Mouse (Mus musculus) heart, postnatal 0 days (tissue): ENCODE data around the gene Setd2. TPM values are rescaled to one million over a fixed set of nuclear protein-coding genes. Genes with fewer than 3 reads are reported as not detected.

Experiments used
- ATAC-seq: fragments of 200-750 bp; cut with Nextera tagmentation; 2 replicates; pipeline ENCODE4 v1.8.0; 2017; ENCODE audit warnings: low read depth, moderate number of reproducible peaks, moderate library complexity; ENCODE audit not compliant: insufficient read depth
- DNase-seq: peaks from one replicate; pipeline ENCODE4 v3.0.0-alpha.2; 2016; ENCODE audit warnings: low spot score
- H3K27ac ChIP-seq: fragments of 300-500 bp; sonication (generic); 2 replicates; pipeline ENCODE4 v1.5.1; 2014; ENCODE audit warnings: low read depth, mild to moderate bottlenecking
- H3K27me3 ChIP-seq: fragments of 300-500 bp; sonication (generic); 2 replicates; pipeline ENCODE4 v1.6.1; 2014; ENCODE audit warnings: low read length, mixed read lengths; ENCODE audit not compliant: control insufficient read depth, insufficient read depth
- H3K36me3 ChIP-seq: fragments of 300-500 bp; sonication (generic); replicated peaks from 2 replicates; pipeline ENCODE4 v1.6.1; 2014; ENCODE audit warnings: low read length, mixed read lengths; ENCODE audit not compliant: control insufficient read depth, insufficient read depth
- H3K4me1 ChIP-seq: fragments of 300-500 bp; sonication (generic); 2 replicates; pipeline ENCODE4 v1.6.1; 2014; ENCODE audit warnings: antibody characterized with exemption; ENCODE audit not compliant: control insufficient read depth, insufficient read depth
- H3K4me2 ChIP-seq: fragments of 300-500 bp; sonication (generic); 2 replicates; pipeline ENCODE4 v1.6.1; 2014; ENCODE audit warnings: low read depth, mild to moderate bottlenecking, low read length, moderate library complexity
- H3K4me3 ChIP-seq: fragments of 300-500 bp; sonication (generic); 2 replicates; pipeline ENCODE4 v1.5.1; 2014; ENCODE audit warnings: low read depth, low read length
- H3K9ac ChIP-seq: fragments of 300-500 bp; sonication (generic); replicated peaks from 2 replicates; pipeline ENCODE4 v1.6.1; 2014; ENCODE audit warnings: low read depth, low read length, mixed read lengths
- H3K9me3 ChIP-seq: fragments of 300-500 bp; sonication (generic); replicated peaks from 2 replicates; pipeline ENCODE4 v1.6.1; 2016; ENCODE audit warnings: low read length; ENCODE audit not compliant: control insufficient read depth
- CTCF ChIP-seq: IDR thresholded peaks from 2 replicates; pipeline ENCODE4 v1.5.1; 2016; ENCODE audit warnings: antibody characterized with exemption, control low read depth, low read depth
- EP300 ChIP-seq: IDR thresholded peaks from 2 replicates; pipeline ENCODE4 v1.6.1; 2016; ENCODE audit warnings: antibody characterized with exemption, low read depth
- WGBS: fragments of 180-500 bp; shearing (Covaris S2); extraction: QIAGEN DNeasy Blood & Tissue Kit; methylation state at CpG from one replicate; pipeline ENCODE4 v1.1.7; 2014; 5-methylcytosine and 5-hydroxymethylcytosine counted together
- polyA plus RNA-seq: library from polyadenylated mRNA; unstranded; fragments of >200 nt; fragmentation: Nextera tagmentation; extraction: Ambion mirVana; gene quantifications from 2 replicates; pipeline ENCODE4 v1.2.1, GENCODE M21; 2015
- total RNA-seq: library from RNA; depleted of rRNA; stranded (reverse); fragments of >200 nt; gene quantifications from 2 replicates; pipeline ENCODE4 v1.2.3, GENCODE M21; 2014; ENCODE audit warnings: low replicate concordance

Gene Setd2
- total and polyA plus RNA-seq, 2 experiments from 2014 or later: 13.0 to 33.2 TPM

DNA sequence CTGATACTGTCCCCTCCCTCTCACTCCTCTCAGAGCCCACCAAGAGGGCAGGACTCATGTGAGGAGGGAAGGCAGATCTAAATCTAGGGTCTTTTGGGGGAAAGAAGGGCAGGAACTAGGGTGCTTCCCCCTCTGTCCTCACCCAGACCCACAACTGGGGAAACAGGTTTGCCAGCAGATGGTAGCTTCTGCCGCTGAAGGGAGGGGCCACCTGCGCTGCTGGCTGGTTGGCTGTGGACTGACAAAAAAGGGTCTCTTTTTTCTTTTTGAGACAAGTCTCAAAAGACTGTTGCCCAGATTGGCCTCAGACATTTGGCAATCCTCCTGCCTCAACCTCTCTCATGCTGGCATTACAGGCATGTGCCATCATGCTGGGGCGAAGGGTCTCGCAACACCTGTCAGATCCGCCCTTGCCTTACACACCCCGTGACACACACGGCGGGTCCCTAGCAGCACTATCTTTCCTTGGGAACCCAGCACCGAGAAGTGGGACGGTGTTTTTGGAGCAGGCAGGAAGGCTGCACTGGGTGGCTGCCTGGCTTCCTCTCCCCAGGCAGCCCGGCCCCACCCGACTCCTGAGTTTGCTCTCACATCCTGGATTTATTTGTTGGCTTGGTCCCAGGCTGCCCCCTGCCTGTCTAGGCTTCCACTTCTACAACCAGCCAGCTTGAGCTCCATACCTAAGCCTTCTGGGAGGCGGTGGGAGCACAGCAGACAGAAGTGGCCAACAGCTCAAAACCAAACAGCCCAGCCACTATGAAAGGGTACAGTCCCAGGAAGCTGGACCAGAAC, 119.7 kb downstream of the Setd2 start:
- H3K4me2 ChIP-seq: peak overlapping the region; percentile 80
- TF ChIP-seq EP300: no peak
- peak; percentile 28 for TF ChIP-seq CTCF
- 0 out of 2 replicates have a peak overlapping the region, but pooled peaks have one; percentile 17 for H3K9ac ChIP-seq
- DNase-seq (peak; percentile 25), ATAC-seq (no peak)
- H3K27me3 ChIP-seq: no peaks in the 10 kb centered on the region
- H3K36me3 ChIP-seq: no peaks in the 10 kb centered on the region
- peak overlapping the region; percentile 57; the same call in 1 of the 2 replicates for H3K4me3 ChIP-seq
- H3K9me3 ChIP-seq: no peaks in the 10 kb centered on the region
- WGBS: 32% methylated on average over 13 of the region's 13 CpGs
- peak overlapping the region; percentile 24; the same call in 1 of the 2 replicates for H3K27ac ChIP-seq
- H3K4me1 ChIP-seq: peaks cover 17% of the 10 kb centered on the region

DNA sequence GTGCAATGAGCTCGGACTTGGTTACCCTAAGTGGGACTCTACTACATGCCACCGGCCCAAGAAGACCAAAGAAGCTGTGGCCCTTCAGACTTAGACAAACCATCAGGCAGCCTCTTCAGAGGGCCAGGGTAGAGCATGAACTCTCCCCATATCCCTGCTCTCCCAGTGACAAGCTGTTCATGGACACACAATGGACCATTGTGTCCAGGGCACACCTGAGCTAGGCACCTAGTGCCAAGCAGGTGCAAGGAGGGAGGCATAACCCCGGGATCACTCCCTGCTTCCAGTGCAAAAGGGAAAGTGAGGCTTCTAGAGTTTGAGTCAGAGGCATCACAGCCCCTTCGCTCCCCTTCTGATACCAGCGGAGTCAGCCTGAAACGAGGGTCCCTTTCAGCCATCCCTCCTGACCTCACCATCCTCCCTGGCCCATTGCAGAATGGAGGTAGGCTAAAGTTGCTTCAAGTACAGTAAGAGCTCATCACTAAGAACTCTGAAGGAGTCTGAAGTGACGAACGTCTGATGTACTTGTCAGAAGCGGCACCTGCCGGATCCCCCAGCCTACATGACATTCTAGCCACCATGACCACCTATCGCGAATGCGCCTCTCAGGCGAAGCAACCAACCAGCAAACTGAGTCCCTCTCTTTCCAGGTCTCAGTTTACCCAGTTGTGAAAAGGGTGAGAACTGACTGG, 120.7 kb downstream of the Setd2 start:
- TF ChIP-seq CTCF (no peak), EP300 (no peak)
- Histone ChIP-seq H3K27ac (peak overlapping the region; percentile 49), H3K9ac (peak overlapping the region; percentile 53), H3K9me3 (no peaks in the 10 kb centered on the region), H3K27me3 (no peaks in the 10 kb centered on the region), H3K4me3 (peak overlapping the region; percentile 57), H3K4me1 (peaks cover 17% of the 10 kb centered on the region), H3K36me3 (no peaks in the 10 kb centered on the region), H3K4me2 (peak overlapping the region; percentile 80)
- ATAC-seq (no peak), DNase-seq (no peak)
- WGBS: 21% methylated on average over 14 of the region's 14 CpGs

DNA sequence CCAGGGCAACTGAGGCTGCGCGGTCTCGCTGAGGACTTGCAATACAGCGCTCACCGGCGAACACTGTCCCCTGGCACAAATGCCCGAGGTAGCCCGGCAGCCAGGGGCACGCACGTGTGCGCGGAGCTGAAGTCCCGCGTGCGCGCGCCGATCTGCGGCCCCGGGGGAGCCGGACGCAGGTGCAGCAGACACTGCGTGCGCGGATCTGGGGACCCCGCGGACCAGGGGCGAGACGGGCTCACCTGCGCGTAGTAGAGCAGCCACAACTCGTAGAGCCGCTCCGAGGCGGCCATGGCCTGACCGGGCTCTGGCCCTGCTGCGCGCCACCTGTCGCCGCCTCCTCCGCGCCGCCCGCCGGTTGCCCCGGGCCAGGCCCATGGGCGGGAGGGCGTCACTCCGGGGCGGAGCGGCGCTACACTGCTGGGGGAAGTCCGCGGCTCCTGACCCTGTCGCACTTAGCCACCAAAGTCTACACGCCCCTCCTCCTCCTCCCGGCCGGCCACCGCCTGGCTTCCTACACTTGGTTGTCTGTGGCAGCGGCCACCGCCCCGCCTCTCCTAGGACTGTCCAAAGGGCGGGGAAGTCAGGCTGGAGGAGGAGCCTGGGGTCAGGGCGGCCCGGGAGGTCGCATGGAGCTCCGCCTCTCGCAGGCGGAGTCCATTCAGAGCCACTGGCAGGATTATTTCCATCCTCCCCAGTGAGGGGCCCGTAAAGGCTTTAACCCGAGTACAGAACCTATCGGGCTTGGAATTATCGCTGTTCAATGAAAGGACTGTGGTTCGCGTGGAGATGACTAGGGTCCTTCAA, 121.5 kb downstream of the Setd2 start, which contains the start of gene Nbeal2:
Gene Nbeal2, minus strand, starts transcription at position 507 of the 807 bp plus-strand sequence.
- Histone ChIP-seq H3K9ac (peak within 1 kb of the TSS; percentile 53), H3K27me3 (no peaks in the 10 kb centered on the region), H3K27ac (peak within 1 kb of the TSS; percentile 49), H3K4me3 (peak within 1 kb of the TSS; percentile 57), H3K9me3 (no peaks in the 10 kb centered on the region), H3K4me2 (peak within 1 kb of the TSS; percentile 80), H3K4me1 (peaks cover 17% of the 10 kb centered on the region), H3K36me3 (no peaks in the 10 kb centered on the region)
- WGBS: under 1% methylated on average over 67 of the region's 75 CpGs
- peak; percentile 94 for DNase-seq
- TF ChIP-seq CTCF: no peak
- no peak for TF ChIP-seq EP300
- ATAC-seq: peak; percentile 86

DNA sequence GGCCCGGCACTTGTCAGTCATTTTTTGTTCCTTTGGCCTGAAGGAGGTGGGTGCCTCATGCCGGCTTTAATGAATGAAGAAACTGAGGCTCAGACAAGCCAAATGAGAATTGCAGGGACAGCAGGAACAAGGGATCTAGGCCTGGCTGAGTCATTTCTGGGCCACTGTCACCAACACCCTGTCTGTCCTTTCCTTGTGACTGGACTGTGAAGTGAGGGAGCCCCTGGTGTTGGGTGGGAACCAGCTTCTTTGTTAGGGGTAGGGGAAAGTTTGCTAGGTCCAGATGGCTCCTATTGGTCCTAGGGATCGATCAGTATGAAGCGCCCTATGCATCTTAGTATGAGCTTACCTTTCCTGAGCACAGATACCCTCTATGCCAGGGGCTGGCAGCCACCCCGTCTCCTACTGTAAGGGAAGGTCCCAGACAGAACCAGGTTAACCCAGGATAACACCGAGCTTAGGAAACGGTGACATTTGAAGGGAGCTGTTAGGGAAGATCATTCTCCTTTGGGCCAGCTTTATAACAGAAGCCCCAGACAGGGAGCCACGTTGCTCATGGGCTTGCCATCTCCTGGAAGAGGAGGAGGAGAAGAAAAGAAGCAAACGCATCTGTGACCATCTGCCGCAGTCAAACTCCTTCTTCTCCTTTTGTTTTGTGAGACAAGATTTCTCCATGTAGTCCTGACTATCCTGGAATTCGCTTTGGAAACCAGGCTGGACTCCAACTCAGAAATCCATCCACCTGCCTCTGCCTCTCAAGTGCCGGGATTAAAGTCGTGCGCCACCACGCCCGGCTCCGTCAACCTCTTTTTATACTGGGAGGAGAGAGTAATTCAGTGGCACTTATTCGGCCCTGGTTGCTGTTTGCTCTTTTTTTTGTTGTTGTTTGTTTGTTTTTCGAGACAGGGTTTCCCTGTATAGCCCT, 122.6 kb downstream of the Setd2 start:
- Histone ChIP-seq H3K9me3 (no peaks in the 10 kb centered on the region), H3K9ac (no peak overlapping the region; the same call in 1 of the 2 replicates), H3K4me3 (no peak overlapping the region)

More for the DNA sequence above, 122.6 kb downstream of the Setd2 start:
- Histone ChIP-seq H3K27me3 (no peaks in the 10 kb centered on the region), H3K36me3 (no peaks in the 10 kb centered on the region; the same call in 1 of the 2 replicates), H3K4me1 (peaks cover 17% of the 10 kb centered on the region), H3K27ac (peak overlapping the region; percentile 49; the same call in 1 of the 2 replicates), H3K4me2 (peak overlapping the region; percentile 80)
- DNase-seq: no peak
- TF ChIP-seq EP300 (no peak), CTCF (no peak)
- no peak for ATAC-seq
- 81% methylated on average over 19 of the region's 19 CpGs for WGBS
